Mouse (Mus musculus): ENCODE measurements around the gene Akr1b7. TPM values are rescaled to one million over a fixed set of nuclear protein-coding genes. Genes with fewer than 3 reads are reported as not detected.

Akr1b7 gene
- 3.7 TPM for polyA plus RNA-seq (2014; fragmentation: Illumina TruSeq; extraction: RNeasy Lipid Tissue Mini Kit (QIAGEN cat#74804); ENCODE audit: low read depth, low replicate concordance)

DNA sequence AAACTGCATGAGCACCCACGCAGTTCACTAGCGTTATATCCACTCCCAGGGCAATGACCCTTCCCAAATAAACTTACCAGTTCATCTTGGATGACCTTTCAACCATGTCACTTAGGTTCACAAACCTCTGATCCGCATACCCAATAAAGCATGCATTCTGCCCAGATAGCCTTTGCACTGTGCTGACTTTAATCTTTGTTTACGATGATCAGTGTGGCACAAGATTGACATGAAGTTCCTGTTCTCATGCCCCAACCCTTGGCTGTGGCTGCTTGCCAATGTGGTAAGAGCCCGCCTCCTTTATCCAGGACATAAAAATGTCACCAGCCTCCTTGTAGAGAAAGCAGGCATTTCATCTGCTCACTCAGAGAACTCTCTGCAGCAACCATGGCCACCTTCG lies at the start of gene Akr1b7:
Akr1b7 (plus strand) TSS at position 312 of the 400 bp plus-strand sequence.

GRCm38 (mm10) chr6:34384110-34384661 lies 27.9 kb upstream of the Akr1b7 start, which contains the start of gene Akr1b10:
TSS of gene Akr1b10 (plus strand) at chr6:34384218.

Other genes with a start within 250 kb of the Akr1b7 start
- 56.2 TPM for gene Slc35b4, start 235.2 kb upstream of the Akr1b7 start, polyA plus RNA-seq (2014; fragmentation: Illumina TruSeq; extraction: RNeasy Lipid Tissue Mini Kit (QIAGEN cat#74804); ENCODE audit: low read depth, low replicate concordance)
- 209 TPM for gene Akr1b3, start 94.9 kb upstream of the Akr1b7 start, polyA plus RNA-seq (2014; fragmentation: Illumina TruSeq; extraction: RNeasy Lipid Tissue Mini Kit (QIAGEN cat#74804); ENCODE audit: low read depth, low replicate concordance)
- 0.69 TPM for gene Akr1b8, start 58.2 kb upstream of the Akr1b7 start, polyA plus RNA-seq (2014; fragmentation: Illumina TruSeq; extraction: RNeasy Lipid Tissue Mini Kit (QIAGEN cat#74804); ENCODE audit: low read depth, low replicate concordance)
- gene Akr1b10, start 28.1 kb upstream of the Akr1b7 start, polyA plus RNA-seq (2014; fragmentation: Illumina TruSeq; extraction: RNeasy Lipid Tissue Mini Kit (QIAGEN cat#74804); ENCODE audit: low read depth, low replicate concordance), result 27.7 TPM
- 36.3 TPM for gene Bpgm, start 63.9 kb downstream of the Akr1b7 start, polyA plus RNA-seq (2014; fragmentation: Illumina TruSeq; extraction: RNeasy Lipid Tissue Mini Kit (QIAGEN cat#74804); ENCODE audit: low read depth, low replicate concordance)
- gene Cald1, start 186.2 kb downstream of the Akr1b7 start, polyA plus RNA-seq (2014; fragmentation: Illumina TruSeq; extraction: RNeasy Lipid Tissue Mini Kit (QIAGEN cat#74804); ENCODE audit: low read depth, low replicate concordance), result 156 TPM

All from kidney, adult 10 weeks (tissue).